Mouse (Mus musculus) left cerebral cortex, adult 11 months (tissue): Measurements from ENCODE around the gene Cdkn1a.

Experiments used
- DNase-seq: peaks from one replicate; pipeline ENCODE4 v3.0.0; 2022; ENCODE audit warnings: low spot score

Gene Cdkn1a

GRCm38 (mm10) chr17:29117006-29117648 lies 26.4 kb downstream of the Cdkn1a start:
- DNase-seq: no peak

- no peak for DNase-seq
These were observed 27.3 kb downstream of the Cdkn1a start for GRCm38 (mm10) chr17:29118057-29118456.

- no peak for DNase-seq
These were observed 29.9 kb downstream of the Cdkn1a start for GRCm38 (mm10) chr17:29120666-29121065.

GRCm38 (mm10) chr17:29122817-29123216 lies 32.0 kb downstream of the Cdkn1a start:
- no peak for DNase-seq

- no peak for DNase-seq
These were observed 32.9 kb downstream of the Cdkn1a start for GRCm38 (mm10) chr17:29123578-29124174.

- DNase-seq: no peak
These were observed 35.8 kb downstream of the Cdkn1a start for GRCm38 (mm10) chr17:29126561-29126960.

GRCm38 (mm10) chr17:29129341-29129740 lies 38.6 kb downstream of the Cdkn1a start:
- DNase-seq: no peak

- DNase-seq: no peak
These were observed 44.3 kb downstream of the Cdkn1a start for GRCm38 (mm10) chr17:29135066-29135465.

GRCm38 (mm10) chr17:29136236-29136635 lies 45.5 kb downstream of the Cdkn1a start:
- DNase-seq: no peak

- no peak for DNase-seq
These were observed 47.1 kb downstream of the Cdkn1a start for GRCm38 (mm10) chr17:29137906-29138305.

GRCm38 (mm10) chr17:29141577-29141976 lies 50.8 kb downstream of the Cdkn1a start:
- no peak for DNase-seq

- no peak for DNase-seq
These were observed 52.5 kb downstream of the Cdkn1a start for GRCm38 (mm10) chr17:29143266-29143665.

GRCm38 (mm10) chr17:29145101-29145500 lies 54.3 kb downstream of the Cdkn1a start:
- no peak for DNase-seq

- DNase-seq: no peak
These were observed 56.5 kb downstream of the Cdkn1a start for GRCm38 (mm10) chr17:29147273-29147672.

- DNase-seq: no peak
These were observed 57.0 kb downstream of the Cdkn1a start for GRCm38 (mm10) chr17:29147773-29148172.

GRCm38 (mm10) chr17:29149766-29150165 lies 59.0 kb downstream of the Cdkn1a start:
- no peak for DNase-seq
